Mouse (Mus musculus) fibroblast of lung, adult 2 months (primary cell): ENCODE measurements around the gene Kctd11.
A peak's percentile ranks its signal among the peaks of the same experiment; 100 is the strongest.

ENCODE experiments used
- DNase-seq: peaks from one replicate; pipeline ENCODE4 v3.0.0-alpha.2; 2011; ENCODE audit warnings: low read depth

Kctd11 gene

DNA sequence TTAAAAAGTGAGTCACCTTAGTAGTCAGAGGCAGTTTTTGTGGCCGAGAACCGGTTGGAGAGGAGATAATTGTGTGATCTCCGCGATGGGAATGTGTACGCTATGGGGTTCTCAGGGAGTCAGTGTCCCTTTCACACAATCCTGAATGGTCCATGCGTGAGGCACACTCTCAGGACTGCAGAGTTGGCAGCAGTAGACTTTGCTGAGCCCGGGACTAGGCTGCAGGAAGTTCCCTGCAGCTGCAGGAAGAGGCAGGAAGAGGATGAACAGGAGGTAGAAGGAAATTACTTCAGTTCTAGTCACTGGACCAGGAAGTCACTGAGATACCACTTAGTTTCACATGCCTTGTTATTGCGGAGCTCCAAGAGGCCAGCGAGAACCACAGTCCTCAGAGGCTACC lies 32.1 kb downstream of the Kctd11 start:
- no peak for DNase-seq

DNA sequence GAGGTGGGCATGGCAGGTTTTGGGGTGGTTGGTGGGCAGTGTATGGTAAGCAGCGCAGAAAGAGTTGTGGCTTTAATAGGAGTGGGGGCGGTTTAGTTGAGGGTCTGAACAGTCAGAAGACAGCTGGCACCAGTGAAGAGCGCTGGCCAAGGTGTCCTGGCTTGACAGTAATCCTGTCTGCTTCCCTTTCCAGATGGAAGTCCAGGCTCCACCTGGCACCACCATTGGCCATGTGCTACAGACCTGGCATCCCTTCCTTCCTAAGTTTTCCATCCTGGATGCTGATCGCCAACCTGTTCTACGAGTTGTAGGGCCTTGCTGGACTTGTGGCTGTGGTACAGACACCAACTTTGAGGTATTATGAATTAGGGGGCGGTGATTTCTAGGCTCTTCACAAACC lies 33.2 kb downstream of the Kctd11 start:
- no peak for DNase-seq

DNA sequence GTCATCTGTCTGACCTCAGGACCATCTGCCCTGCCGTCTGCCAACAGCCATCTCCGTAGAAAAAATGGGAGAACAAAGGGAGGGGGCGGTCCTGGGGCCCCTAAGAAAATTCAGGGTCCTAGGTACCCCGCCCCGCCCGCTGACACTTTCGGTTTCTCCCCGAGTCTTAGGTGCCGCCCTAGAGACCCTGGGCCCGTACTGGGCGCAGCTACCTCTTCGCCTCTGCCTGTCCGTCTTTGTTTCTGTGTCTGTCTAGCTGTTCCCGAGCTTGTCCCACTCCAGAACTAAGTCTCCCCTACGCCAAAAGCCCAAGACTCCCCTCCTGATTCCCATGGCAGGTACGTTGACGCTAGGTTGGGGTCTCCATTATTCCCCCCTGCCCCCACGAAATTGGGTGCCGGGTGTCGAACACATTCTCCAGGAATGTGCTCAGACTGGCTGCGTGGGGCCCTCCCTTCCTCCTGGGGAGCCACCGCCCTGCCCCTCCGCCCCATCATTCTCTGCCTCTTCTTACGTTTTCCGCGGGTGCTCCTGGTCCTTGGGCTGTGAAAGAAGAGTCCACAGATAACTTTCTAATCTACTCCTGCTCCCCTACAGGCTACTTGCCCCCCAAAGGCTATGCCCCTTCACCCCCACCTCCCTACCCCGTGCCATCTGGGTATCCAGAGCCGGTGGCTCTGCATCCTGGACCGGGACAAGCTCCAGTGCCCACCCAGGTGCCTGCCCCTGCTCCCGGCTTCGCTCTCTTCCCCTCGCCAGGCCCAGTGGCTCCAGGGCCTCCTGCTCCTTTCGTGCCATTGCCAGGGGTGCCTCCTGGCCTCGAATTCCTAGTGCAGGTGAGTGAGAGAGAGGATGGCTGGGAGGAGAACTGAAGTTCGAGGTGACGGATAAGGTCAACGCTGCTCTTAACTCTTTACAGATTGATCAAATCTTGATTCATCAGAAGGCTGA lies 34.2 kb downstream of the Kctd11 start:
- no peak for DNase-seq

DNA sequence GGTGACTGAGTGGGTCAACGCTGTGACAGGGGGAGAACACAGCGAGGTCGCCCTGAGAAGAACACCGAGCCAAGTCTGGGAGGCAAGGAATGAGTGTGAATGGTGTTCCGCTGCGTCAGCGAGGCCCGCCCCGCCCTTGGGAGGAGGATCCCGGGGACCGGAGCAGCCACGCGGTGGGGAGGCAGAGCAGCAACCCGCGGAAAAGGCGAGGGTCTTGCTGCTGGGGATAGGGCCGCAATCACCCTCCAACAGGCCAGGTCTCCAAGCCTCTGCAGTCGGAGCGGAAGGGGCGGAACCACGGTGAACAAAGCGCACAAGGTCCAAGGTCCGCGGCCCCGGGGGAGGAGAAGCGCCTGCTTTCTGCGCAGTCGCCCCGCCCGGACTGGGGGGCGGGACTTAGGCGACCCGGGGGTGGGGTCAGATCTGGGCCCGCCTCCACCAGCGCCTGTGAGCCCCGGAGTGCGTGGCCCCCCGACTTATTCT lies 35.0 kb downstream of the Kctd11 start, which contains the start of gene Plscr3:
Gene Plscr3, plus strand, starts transcription at position 179 of the 483 bp plus-strand sequence.
- peak; percentile 66 for DNase-seq

DNA sequence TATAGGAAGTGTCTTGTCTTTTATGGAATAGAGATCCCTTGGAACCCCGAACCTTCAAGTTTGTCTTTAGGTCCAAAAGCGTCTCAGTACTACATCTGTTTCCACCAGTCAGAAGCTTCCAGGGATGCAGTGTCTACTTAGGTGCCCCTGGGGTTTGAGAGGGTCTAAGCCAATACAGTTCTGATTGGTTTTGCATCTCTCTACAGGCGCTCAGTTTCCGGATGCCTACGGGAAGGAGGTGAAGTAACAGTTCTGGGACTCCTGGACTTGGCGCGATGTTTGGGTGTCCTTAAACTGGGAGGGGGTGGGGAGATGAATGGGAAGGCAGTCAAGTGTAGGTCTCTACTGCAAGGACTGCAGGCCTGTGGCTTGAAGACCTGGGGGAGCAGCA lies 42.5 kb downstream of the Kctd11 start:
- DNase-seq = no peak

DNA sequence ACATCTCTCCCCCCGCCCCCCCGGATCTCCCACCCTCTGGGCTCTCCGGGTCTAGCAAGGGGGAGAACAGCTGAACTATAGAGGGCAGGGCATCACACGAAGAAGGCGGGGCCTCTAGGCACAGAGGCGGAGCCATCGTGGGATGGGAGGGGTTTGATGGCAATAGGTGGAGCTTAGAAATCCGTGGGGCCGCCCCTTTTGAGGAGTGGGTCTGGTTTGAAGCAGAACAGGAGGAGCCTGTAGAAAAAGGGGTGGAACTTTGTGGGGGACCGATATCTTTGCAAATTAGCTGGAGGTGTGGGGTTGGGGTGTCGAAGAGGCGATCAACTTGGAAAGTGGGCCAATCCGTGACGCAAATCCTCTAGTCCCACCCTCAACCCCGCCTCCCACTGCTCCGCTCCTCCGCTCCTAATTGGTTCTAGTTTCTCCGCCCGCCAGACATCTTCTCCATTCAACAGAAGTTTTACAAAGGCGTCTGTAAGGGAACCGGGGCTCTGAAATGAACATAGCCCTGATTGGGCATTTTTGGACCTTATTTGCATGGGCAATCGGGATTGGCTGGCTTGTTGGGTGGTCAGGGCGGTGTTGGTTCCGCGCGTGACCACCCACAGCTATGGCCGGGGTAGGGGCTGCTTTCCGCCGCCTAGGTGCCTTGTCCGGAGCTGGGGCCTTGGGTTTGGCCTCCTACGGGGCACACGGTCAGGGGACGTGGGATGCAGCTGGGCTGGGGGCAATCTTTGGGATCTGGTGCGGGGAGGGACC lies 43.1 kb downstream of the Kctd11 start, which contains the start of gene Tmem256:
Gene Tmem256, plus strand, starts transcription at position 563 of the 762 bp plus-strand sequence.
- peak; percentile 98 for DNase-seq

DNA sequence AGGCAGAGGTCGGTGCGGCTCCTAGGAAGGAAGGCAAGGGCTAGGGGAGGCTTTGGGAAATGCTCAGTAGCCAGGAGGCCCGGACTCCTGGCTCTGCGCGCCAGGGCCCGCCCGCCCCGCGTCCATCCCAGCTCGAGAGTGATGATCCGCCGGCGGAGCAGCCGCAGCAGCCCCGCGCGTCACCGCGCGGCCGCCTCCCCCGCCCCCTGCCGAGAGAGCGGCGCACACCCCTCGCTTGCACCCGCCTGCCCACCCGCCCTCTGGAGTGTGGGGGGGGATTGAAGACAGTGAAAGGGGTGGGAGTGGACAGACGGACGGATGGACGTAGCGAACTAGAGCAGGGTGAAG lies 43.6 kb downstream of the Kctd11 start, which contains the start of gene Nlgn2:
Gene Nlgn2, minus strand, starts transcription at position 181 of the 348 bp plus-strand sequence.
- DNase-seq = no peak

DNA sequence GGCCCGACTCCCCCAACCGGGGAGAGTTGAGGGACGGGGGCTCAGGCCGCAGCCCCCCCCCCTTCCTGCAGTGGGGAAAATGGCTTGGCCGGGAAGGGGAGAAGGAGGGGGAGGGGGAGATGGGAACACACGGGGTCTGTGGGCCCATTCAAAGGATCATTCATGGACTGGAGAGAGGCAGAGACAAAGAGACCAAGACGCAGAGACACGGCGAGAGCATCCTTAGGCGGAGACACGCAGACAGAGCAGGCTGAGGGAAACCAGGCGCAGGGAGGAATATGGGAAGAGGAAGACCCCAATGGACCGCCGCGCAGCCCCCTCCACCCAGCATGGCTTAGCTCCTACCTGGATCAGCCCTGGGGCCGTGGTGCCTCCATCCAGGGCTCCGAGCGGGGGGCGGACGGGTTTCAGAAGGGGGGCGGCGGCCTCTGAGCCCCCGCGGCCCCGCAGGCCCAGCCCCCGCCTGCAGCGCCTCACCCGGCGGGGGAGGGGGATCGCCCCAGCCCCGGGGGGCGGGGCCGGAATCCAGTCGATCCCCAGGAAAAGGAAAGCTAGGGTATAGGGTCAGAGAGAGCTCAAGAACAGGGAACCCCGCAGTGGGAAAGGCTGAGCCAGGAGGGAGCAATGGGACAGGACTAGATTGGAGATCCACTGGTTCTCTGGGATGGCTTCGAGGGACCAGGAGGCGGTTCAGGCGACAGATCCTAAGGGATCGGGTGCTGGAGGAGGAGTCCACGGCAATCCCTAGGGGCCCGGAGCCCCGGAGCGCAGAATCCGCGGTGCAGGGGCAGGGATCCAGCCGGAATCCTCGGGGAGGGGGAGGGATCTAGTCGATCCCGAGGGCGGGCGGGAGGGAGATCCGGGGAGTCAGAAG lies 44.3 kb downstream of the Kctd11 start:
- no peak for DNase-seq

DNA sequence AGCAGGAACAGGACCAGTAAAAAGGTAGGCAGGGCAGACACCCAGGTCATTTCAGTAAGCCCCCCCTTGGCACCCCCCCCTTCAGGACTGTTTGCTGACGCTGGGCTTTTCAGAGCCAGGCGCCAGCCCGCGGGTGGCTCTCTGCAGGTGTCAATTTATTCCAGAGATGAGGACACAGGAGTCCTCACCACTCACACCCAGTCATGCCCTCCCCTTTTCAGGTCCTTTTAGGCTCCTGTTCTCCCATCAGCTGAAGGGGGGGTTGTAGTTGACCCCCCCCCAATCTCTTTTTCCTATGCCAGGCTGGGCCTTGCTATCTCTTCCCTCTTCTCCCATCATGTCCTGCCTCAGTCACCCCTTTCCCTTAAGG lies 45.3 kb downstream of the Kctd11 start:
- no peak for DNase-seq

DNA sequence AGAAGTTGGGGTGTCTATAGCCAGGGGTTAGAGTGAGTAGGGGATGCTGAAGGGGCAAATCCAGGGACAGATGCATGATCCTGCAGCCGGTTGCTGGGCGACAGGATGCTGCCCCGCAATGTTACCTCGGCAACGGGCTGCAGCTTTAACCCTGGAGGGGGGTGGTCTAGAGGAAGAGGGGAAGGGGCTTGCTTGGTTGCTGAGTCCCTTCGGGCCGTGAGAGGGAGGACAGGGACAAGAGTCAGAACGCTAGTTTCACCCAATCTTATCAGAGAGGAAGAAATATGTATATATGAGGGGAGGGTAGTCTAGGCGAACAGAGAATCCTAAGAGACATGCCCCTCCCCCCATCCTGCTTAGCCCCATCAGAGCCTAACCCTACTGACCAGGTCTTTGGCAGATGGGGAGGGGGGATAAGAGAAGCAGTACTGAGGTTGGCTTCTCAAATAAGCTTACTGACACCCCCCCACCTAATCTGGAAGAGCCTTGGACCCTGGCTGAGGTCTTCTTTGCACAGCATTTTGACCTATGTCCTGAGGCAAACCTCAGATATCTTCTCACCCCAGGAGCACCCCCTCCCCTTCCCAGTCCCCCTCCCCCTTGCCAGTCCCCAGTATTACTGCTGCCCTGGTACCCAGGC lies 45.8 kb downstream of the Kctd11 start:
- DNase-seq = no peak

DNA sequence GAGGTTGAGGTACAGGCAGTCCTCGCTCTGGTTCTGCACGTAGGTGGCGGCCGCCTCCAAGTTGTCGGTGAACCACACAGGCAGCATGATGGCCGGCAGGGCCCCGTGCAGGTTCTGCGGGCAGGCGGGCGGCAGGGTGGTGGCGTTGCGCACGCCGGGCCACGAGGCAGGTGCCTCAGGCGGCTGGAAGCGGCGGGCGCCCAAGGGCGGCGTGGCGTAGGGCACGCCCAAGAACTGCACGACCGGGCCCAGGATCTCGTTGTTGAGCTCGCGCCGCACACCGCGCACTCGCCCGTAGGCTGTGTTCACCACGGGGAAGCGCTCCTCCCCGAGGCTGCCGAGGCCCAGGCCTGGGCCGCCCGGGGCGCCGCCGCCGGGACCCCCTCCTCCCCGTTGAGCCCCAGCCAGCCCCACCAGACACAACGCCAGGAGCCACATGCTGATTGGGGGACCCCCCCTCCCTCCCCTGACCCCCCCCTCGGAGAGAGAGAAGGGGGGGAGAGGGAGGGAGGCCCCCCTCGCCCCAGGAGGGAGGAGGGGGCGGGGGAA lies 47.1 kb downstream of the Kctd11 start:
- no peak for DNase-seq

DNA sequence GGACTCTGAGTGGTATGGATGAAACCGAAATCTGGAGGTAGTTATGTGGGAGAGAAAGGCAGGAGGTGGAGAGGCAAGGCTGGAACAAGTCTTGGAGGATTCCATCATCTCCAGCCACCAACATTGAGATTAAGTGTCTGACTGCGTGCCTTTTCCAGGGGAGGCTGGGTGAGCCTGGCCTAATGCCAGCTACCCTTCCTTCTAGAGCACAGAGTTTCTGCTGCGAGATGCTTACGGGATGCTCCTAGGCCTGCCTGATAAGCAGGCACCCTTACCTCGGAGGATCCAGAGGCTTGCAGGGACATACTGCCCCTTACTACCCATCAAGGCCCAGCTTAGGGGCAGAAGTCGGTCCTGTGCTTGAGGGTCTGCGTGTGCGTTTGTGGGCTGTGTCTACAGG lies 47.7 kb downstream of the Kctd11 start:
- DNase-seq = no peak

DNA sequence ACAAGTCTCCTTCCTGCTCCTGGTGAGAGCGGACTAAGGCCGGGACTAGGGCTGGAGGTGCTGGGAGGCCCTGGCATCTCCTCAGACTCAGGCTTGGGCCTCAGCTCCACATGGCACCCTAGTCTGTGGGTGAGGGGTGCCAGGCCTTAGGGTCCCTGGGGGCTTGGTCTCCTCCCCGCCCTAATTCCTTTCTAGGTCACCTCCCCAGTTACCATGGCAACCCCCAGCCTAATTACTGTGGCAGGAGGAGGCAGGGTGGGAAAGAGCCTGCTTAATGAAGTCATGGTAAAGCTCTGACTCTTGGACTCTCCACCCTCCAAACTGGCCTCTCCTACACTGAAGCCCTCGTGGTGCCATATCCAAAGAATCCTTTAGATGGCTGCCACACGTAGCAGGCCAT lies 52.4 kb downstream of the Kctd11 start:
- DNase-seq = no peak
